Mouse (Mus musculus) cortical plate, adult 2 months (tissue): Measurements from ENCODE around the gene Npdc1. TPM values are rescaled to one million over a fixed set of nuclear protein-coding genes. Genes with fewer than 3 reads are reported as not detected.

Experiments used
- H3K27ac ChIP-seq: fragments of 200-500 bp; 2 replicates; pipeline ENCODE4 v1.5.1; 2012; ENCODE audit warnings: low read length, control low read depth, inconsistent platforms; ENCODE audit not compliant: insufficient read depth
- H3K4me1 ChIP-seq: fragments of 200-500 bp; 2 replicates; pipeline ENCODE4 v1.6.1; 2011; ENCODE audit warnings: low read length; ENCODE audit not compliant: control insufficient read depth, insufficient read depth
- H3K4me3 ChIP-seq: fragments of 200-500 bp; 2 replicates; pipeline ENCODE4 v1.5.1; 2011; ENCODE audit warnings: mild to moderate bottlenecking, low read length, control low read depth; ENCODE audit not compliant: insufficient read depth
- CTCF ChIP-seq: fragments of 200-500 bp; IDR thresholded peaks from 2 replicates; pipeline ENCODE4 v1.5.1; 2011; ENCODE audit warnings: mild to moderate bottlenecking, control low read depth, low read length; ENCODE audit not compliant: insufficient read depth; ENCODE audit errors: extremely low read depth
- POLR2A ChIP-seq: fragments of 200-500 bp; IDR thresholded peaks from 2 replicates; pipeline ENCODE4 v1.6.1; 2011; ENCODE audit warnings: mild to moderate bottlenecking, low read length, control low read depth; ENCODE audit not compliant: insufficient read depth; ENCODE audit errors: extremely low read depth
- polyA plus RNA-seq: library from polyadenylated mRNA; depleted of rRNA; stranded (reverse); fragments of >200 nt; gene quantifications from 2 replicates; pipeline ENCODE4 v1.2.3, GENCODE M21; 2012

Npdc1 gene
- polyA plus RNA-seq, 1 experiment, result 435 TPM

GRCm38 (mm10) chr2:25417426-25417825 is 18.3 kb downstream of the Npdc1 start:
- Histone ChIP-seq H3K4me3 (no peak overlapping the region), H3K27ac (no peak overlapping the region), H3K4me1 (no peaks in the 10 kb centered on the region)
- TF ChIP-seq CTCF (no peak), POLR2A (no peak)

DNA sequence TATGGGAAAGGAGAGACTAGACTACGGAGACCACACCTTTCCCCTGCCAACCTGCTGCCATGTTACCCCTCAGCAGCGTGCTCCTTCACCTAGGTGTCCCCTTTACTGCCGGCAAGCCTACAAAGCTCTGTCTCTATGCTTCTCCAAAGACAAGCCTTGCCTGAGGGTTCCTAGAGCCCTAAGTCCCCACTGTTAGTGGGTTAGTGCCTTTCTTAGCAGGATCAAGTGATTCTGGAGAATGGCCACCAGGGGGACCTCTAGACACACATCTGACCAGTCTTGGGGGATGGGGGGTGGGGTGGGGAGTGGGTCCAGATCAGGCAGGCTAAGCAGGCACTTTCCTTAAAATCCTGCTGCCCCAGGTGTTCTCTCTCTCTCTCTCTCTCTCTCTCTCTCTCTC is 22.7 kb downstream of the Npdc1 start:
- Histone ChIP-seq H3K4me1 (no peaks in the 10 kb centered on the region), H3K27ac (no peak overlapping the region), H3K4me3 (no peak overlapping the region)
- TF ChIP-seq CTCF (peak; percentile 56), POLR2A (no peak)

GRCm38 (mm10) chr2:25422587-25423410 is 23.6 kb downstream of the Npdc1 start, which contains the start of gene Fut7:
Gene Fut7 (plus strand): TSS chr2:25423267.
- no peak within 1 kb of the TSS for H3K4me3 ChIP-seq
- TF ChIP-seq POLR2A, result no peak
- no peaks in the 10 kb centered on the region for H3K4me1 ChIP-seq
- H3K27ac ChIP-seq, result no peak within 1 kb of the TSS

DNA sequence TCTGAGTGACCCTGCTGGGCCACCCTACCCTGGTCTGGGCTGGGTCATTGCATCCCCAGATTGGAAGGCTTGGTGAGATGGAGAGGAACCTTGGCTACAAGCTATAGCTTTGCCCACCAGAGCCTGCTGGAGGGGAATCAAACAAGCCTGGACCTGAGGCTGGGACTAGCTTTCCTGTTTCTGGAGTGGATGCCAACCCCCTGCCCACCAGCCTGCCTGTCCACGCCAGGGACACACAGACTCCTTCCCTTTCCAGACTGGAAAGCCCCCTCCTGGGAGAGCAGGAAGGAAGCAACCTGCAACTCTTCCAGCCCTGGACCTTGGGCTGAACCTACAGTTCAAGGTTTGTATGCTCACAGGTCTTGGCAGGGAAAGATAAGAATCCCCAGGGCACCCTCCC is 24.5 kb downstream of the Npdc1 start:
- H3K4me3 ChIP-seq, result no peak overlapping the region
- TF ChIP-seq CTCF (no peak), POLR2A (no peak)

GRCm38 (mm10) chr2:25425481-25425880 is 26.3 kb downstream of the Npdc1 start:
- Histone ChIP-seq H3K4me1 (peaks cover 2% of the 10 kb centered on the region), H3K4me3 (no peak overlapping the region), H3K27ac (no peak overlapping the region)
- TF ChIP-seq CTCF (no peak), POLR2A (no peak)

More for the DNA sequence above, 24.5 kb downstream of the Npdc1 start:
- no peaks in the 10 kb centered on the region for H3K4me1 ChIP-seq
- H3K27ac ChIP-seq, result no peak overlapping the region

DNA sequence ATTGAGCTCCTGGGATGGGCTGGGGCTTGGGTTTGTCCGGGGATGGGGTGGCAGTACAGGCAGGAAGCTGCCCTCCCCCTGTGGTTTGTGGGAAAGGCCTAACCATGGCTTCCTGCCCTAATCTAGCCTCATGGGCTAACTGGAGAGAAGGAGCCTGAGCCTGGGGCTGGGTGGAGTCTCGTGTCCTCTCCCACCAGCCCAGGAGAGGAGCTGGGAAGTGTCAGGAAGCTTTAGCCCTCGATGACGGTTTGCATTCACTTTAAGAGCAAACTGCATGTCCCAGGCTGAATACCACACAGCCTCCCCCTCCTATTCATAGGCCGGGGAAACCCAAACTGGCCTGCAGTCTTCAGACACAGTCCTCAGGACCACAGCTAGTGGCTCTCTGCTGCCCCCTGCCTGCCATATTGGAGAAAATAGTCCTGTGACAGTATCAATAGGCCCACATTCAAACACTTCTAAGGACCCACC is 27.6 kb downstream of the Npdc1 start:
- no peak overlapping the region for H3K27ac ChIP-seq
- H3K4me3 ChIP-seq, result no peak overlapping the region
- TF ChIP-seq POLR2A (no peak), CTCF (peak; percentile 79)
- peaks cover 3% of the 10 kb centered on the region for H3K4me1 ChIP-seq

DNA sequence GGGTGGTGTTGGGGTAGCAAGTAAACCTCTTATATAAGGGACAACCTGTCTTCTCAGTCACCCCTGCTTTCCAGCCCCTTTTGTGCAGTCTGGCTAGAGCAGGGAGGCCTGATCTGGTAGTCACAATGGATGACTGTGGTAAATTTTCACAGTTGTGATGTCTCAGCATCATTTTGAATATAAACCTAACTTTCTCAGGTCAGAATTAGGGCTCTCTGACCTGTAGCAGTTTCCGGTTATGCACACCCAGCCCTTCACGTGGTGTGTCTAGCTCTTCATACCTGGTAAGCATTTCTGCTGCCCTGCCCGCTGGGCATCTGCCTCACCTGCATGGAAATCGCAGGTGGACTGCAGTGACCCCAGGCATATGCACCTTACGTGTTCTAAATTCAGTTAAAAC is 28.1 kb downstream of the Npdc1 start:
- Histone ChIP-seq H3K4me3 (no peak overlapping the region), H3K4me1 (peaks cover 3% of the 10 kb centered on the region), H3K27ac (no peak overlapping the region)
- TF ChIP-seq POLR2A, result no peak
- TF ChIP-seq CTCF, result no peak

- TF ChIP-seq POLR2A, result peak; percentile 46; the same call in 1 of the 2 replicates
- TF ChIP-seq CTCF, result peak; percentile 51
- H3K4me1 ChIP-seq, result peaks cover 5% of the 10 kb centered on the region
- H3K4me3 ChIP-seq, result peak within 1 kb of the TSS; percentile 84
- H3K27ac ChIP-seq, result peak within 1 kb of the TSS; percentile 73
These were observed 29.5 kb downstream of the Npdc1 start, which contains the start of gene Abca2 for GRCm38 (mm10) chr2:25428442-25429236. Gene Abca2 (plus strand): TSS chr2:25428703.

DNA sequence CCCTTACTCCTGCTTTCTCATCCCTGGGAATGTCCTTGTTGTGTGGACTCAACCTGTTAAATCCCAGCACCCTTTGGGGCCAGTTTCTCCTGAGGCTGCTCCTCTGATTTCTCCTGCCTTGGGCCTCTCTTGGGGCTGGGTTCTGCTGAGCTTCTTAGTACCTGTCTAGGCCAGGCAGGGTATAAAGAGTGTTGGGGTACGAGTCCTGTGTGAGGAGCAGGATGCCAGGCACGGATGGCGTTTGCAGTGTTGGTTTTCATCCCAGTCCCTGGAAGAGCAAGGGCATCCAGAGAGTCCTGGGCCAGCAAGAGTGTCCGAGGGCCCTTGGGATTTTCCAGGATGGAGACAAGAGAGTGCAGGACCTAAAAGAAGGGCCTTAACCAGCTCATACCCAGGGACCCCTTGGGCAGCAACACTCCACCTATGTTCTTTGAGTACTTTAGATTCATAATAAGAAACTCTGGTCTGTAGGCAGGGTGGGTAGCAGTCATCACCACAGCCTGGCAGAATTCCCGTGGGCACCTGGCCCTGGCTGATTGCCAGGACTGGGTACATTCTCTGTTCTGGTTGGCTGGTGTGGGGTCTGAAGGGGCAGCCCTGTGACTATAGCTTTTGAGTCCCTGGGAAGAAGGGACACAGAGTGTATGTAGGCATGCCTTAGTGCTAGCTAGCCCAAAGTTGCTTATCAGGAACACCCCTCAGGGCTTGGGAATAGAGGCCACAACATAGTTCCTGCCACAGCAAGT is 30.5 kb downstream of the Npdc1 start:
- TF ChIP-seq CTCF, result no peak
- no peak for TF ChIP-seq POLR2A
- H3K4me1 ChIP-seq, result peaks cover 5% of the 10 kb centered on the region
- H3K4me3 ChIP-seq, result peak overlapping the region; percentile 84
- peak overlapping the region; percentile 73 for H3K27ac ChIP-seq
